Mouse (Mus musculus) erythroblast, embryonic 14.5 days (primary cell): Measurements from ENCODE around the gene Fscn3.

Experiments used
- GATA1 ChIP-seq: IDR thresholded peaks from 2 replicates; pipeline ENCODE4 v1.6.1; 2012; ENCODE audit warnings: low read length, inconsistent platforms, mixed read lengths
- TAL1 ChIP-seq: IDR thresholded peaks from 3 replicates; pipeline ENCODE4 v1.6.1; 2012; ENCODE audit warnings: low read length, inconsistent platforms, mixed read lengths

DNA sequence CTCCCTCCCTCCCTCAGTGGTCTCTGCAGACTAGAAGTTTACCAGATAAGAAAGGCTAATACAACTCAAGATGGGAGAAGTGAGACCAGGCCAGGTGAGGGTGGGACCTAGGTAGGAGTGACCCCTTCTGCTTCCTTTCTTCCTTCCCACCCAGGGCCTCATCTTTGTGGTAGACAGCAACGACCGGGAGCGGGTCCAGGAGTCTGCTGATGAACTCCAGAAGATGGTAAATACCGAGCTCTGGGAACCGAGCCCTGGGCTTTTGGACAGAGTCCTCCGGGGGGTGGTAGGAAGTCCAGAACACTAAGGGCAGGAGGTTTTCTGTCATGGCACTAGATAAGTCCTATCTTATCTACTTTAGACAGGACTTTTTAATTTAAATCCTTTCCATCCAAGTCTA lies 2.6 kb upstream of the Fscn3 start:
- TF ChIP-seq GATA1 (no peak), TAL1 (no peak)
